Mouse (Mus musculus): Measurements from ENCODE around the gene Akr1c6.

DNA sequence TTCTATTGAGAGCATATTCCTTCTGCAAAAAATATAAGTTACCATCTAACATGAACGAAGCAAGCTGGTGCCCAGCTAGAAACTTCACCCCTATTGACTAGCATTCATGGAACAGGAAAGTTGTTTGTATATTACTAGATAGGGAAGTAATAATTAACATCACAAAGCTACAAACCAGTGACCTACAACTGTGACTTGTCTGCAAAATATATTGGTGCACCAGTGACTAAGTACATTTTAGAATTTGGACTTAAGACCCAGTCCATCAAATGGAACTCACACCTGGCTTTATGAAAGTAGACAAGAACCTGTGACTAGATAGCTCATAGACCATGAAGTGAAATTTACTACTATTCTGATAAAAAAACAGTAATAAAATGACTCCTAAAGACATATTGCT lies 3.0 kb upstream of the Akr1c6 start:
- TF ChIP-seq POLR2A (IDR thresholded peaks at IDR 0.05; ENCODE audit: control insufficient read depth, extremely low read depth, insufficient read depth, low read length, poor library complexity): no peak
- TF ChIP-seq CTCF (IDR thresholded peaks at IDR 0.05; ENCODE audit: borderline replicate concordance, control insufficient read depth, extremely low read depth, insufficient read depth, low read length, poor library complexity): no peak

Data from thymus, adult 2 months (tissue).